Mouse (Mus musculus) c-Kit-positive CD71-negative TER-119-negative erythroid progenitor cells, embryonic 14.5 days (primary cell): ENCODE results near the gene Cd101.

ENCODE experiments used
- DNase-seq: peaks from one replicate; pipeline ENCODE4 v3.0.0-alpha.2; 2013; ENCODE audit warnings: low read depth

The Cd101 gene

GRCm38 (mm10) chr3:101029339-101029738 is at the start of gene Cd101:
Cd101 (minus strand) TSS chr3:101029556.
- DNase-seq = no peak

- no peak for DNase-seq
Observed at GRCm38 (mm10) chr3:101078344-101078743, 49.0 kb upstream of the Cd101 start.

GRCm38 (mm10) chr3:101077710-101078100 is 48.3 kb upstream of the Cd101 start:
- no peak for DNase-seq

GRCm38 (mm10) chr3:101076966-101077709 is 47.8 kb upstream of the Cd101 start:
- no peak for DNase-seq

- DNase-seq = no peak
Observed at GRCm38 (mm10) chr3:101075866-101076265, 46.5 kb upstream of the Cd101 start.

GRCm38 (mm10) chr3:101073384-101073783 is 44.0 kb upstream of the Cd101 start:
- DNase-seq = no peak

GRCm38 (mm10) chr3:101072506-101073215 is 43.3 kb upstream of the Cd101 start:
- no peak for DNase-seq

- DNase-seq = no peak
Observed at GRCm38 (mm10) chr3:101071576-101071975, 42.2 kb upstream of the Cd101 start.

GRCm38 (mm10) chr3:101070796-101071235 is 41.5 kb upstream of the Cd101 start:
- DNase-seq = no peak

- DNase-seq = no peak
Observed at GRCm38 (mm10) chr3:101070230-101070795, 41.0 kb upstream of the Cd101 start.

- DNase-seq = no peak
Observed at GRCm38 (mm10) chr3:101068701-101069100, 39.3 kb upstream of the Cd101 start.

- no peak for DNase-seq
Observed at GRCm38 (mm10) chr3:101066175-101066574, 36.8 kb upstream of the Cd101 start.

GRCm38 (mm10) chr3:101061865-101062585 is 32.7 kb upstream of the Cd101 start:
- DNase-seq = no peak

GRCm38 (mm10) chr3:101059214-101059613 is 29.9 kb upstream of the Cd101 start:
- DNase-seq = no peak

- DNase-seq = peak; percentile 14
Observed at GRCm38 (mm10) chr3:101058203-101058602, 28.8 kb upstream of the Cd101 start.

- no peak for DNase-seq
Observed at GRCm38 (mm10) chr3:101055216-101055615, 25.9 kb upstream of the Cd101 start.

- DNase-seq = no peak
Observed at GRCm38 (mm10) chr3:101051601-101052000, 22.2 kb upstream of the Cd101 start.

- no peak for DNase-seq
Observed at GRCm38 (mm10) chr3:101049997-101050396, 20.6 kb upstream of the Cd101 start.

GRCm38 (mm10) chr3:101048781-101049180 is 19.4 kb upstream of the Cd101 start:
- DNase-seq = no peak

GRCm38 (mm10) chr3:101047586-101048275 is 18.4 kb upstream of the Cd101 start:
- no peak for DNase-seq

- no peak for DNase-seq
Observed at GRCm38 (mm10) chr3:101045431-101045830, 16.1 kb upstream of the Cd101 start.

- no peak for DNase-seq
Observed at GRCm38 (mm10) chr3:101044686-101045085, 15.3 kb upstream of the Cd101 start.
